Mouse (Mus musculus) heart, postnatal 36 days (tissue): ENCODE results near the gene 2510039O18Rik. TPM values are rescaled to one million over a fixed set of nuclear protein-coding genes. Genes with fewer than 3 reads are reported as not detected.

Experiments
- DNase-seq, 2 experiments: peaks; one replicate each; pipeline ENCODE4 v3.0.0; 2021 to 2022
- intact Hi-C: fragments of 180-260 bp; cut with DNase I; formaldehyde crosslinking; loops from one replicate; pipeline ENCODE4 v1.15.1; 2025
- total RNA-seq, 2 experiments: library from RNA; stranded (reverse); gene quantifications; 2 replicates each; pipeline ENCODE4 v1.2.3; 2021

The 2510039O18Rik gene
- 10 to 100 TPM; 37.2 to 41.2 TPM for total RNA-seq

GRCm38 (mm10) chr4:147940576-147941044 is at the start of gene 2510039O18Rik:
2510039O18Rik (plus strand) TSS chr4:147940895.
- intact Hi-C loops: loop anchor here (2.0 to 5.0 kb wide), 2 partner anchors 72 to 212 kb away; partner anchors contain the start of genes Fbxo6, Fv1 and Miip
- DNase-seq: peak; percentile 80 to 82

GRCm38 (mm10) chr4:147895815-147896330 is 44.8 kb upstream of the 2510039O18Rik start:
- DNase-seq: no peak
- intact Hi-C loops: no loop called here

- DNase-seq: no peak
- intact Hi-C loops: no loop called here
These were observed 44.3 kb upstream of the 2510039O18Rik start for GRCm38 (mm10) chr4:147896411-147896810.

- intact Hi-C loops: no loop called here
- peak in 1 of 2 experiments; percentile 49 for DNase-seq
These were observed 43.3 kb upstream of the 2510039O18Rik start for GRCm38 (mm10) chr4:147897348-147897747.

- DNase-seq: no peak
- intact Hi-C loops: no loop called here
These were observed 40.2 kb upstream of the 2510039O18Rik start for GRCm38 (mm10) chr4:147900452-147900851.

DNA sequence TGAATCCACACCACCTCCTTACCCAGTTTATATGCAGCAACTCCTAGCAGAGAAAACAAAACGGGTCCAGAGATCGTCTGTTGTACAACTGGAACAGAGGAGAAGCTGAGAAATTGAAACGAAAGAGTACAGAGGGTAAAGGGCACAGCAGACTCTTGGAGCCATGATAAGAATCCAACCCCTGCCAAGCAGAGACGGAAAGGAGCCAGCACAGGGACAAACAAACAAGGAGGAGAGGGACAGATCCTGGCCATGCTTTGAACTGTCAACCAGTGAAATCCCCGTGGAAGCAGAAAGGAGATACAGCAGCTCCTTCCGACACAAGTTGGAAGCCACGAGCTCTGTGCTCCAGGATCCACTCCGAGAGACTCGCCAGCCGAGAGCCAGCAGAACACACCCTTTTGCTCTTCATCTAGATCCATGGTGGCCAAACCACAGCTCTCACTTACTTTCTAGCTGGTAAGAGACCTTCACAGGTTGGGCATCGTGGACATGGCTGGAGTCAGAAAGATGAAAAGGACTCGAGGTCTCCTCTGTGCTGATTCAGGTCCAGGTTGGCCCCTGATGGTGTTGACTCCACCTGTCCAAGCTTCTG is 37.7 kb upstream of the 2510039O18Rik start:
- no peak for DNase-seq
- intact Hi-C loops: no loop called here

GRCm38 (mm10) chr4:147903601-147904000 is 37.1 kb upstream of the 2510039O18Rik start:
- DNase-seq: no peak
- intact Hi-C loops: no loop called here

DNA sequence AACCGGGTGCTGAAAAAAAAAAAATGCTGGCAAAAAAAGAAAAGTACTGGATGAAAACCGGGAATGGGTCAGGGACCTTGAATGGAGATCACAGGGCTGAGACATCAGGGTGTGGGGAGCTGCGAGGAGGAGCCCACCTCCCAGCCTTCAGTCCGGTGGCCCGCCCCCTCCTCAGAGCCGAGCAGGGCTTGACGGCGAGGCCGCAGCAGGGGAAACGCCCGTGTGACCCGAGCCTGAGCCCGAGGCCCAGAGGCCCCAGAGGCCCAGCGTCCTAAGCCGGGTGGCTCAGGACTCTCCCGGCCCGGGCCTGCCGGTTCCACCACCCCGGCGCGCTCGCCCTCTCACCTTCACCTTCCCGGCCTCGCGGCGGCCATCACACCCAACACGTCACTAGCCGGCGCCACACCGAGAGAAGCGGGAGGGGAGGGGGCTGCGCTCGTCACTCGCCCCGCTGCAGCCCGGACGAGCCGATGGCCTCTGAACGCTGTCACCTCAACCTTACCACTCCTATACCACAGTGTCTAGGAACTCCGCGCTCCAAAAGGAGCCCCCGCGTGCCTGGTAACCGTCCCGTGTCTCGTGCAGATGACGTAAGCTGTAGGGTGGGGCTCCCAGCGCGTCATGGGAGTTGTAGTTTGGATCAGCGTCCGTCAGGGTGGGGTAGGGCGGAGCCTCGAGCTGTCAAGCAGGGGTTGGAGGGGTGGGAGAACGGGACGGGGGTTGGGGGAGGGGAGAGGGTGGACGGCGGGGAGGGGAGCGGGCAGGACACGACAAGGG is 36.2 kb upstream of the 2510039O18Rik start, which contains the start of gene Mfn2:
Mfn2 (minus strand) TSS at position 392 of the 777 bp plus-strand sequence.
- DNase-seq: peak; percentile 89 to 96
- intact Hi-C loops: loop anchor here (2.0 kb wide), 2 partner anchors 32 kb away; partner anchors contain the start of gene Plod1

DNA sequence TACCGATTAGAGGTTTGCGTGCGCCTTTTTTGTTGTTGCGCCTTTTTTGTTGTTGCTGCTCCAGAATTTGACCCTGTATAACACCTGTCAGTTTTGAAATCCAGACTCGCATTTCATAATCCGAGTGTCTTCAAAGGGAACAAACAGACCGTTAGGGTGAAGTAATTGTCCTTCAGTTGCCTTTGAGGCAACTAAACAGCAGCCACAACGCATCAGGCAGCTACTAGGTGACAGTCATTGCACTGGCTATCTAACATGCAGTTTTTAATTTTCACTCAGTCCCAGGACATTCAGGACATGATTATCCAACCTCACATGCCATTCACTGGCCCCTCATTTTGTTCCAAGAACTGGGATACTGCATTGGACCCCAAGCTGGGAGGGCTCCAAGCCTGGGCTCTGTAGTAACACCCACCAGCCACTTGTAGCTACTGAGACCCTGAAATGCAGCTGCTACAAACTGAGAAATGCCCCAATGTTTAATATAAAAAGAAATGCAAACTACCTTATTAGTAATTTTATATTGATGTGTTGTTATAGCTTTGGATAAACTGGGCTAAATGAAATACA is 35.5 kb upstream of the 2510039O18Rik start:
- intact Hi-C loops: loop anchor here (2.0 kb wide), 2 partner anchors 32 kb away; partner anchors contain the start of gene Plod1
- DNase-seq: no peak

DNA sequence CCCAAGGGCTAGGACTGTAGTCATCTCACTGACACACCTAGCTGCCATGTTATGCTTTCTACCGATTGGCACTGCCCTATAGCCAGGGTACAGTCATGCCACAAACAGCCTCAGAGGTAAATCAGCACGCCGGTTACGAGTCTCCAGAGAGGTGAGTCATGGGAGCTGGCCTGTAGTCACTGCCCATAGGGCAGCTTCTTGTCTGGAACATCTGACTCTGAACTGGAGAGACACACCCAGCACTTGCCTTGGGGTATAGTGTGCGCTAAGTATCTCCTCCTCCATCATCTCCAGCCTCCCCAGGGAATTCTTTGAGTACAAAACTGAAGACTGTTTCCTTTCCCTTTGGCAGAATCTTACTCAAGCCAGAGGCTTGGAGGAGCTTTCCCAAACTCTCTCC is 34.5 kb upstream of the 2510039O18Rik start:
- DNase-seq: no peak
- intact Hi-C loops: no loop called here

DNA sequence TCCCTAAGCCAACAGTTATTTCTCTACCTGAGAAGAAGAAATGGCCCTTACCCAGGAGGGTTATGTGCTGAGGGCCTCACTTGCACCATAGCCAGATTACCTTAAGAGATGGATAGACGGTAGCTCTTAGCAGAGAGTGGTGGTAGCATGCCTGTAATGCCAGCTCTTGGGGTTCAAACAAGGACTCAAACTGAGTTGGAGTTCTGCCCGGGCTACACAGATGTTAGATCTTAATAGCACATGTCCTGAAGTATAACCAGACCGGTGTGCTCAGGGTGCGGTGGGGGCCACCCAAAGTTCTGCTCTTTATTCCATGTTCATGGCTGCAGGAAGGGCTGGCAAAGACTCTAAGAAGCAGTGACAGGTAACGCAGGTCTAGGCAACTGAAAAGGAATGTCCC is 31.2 kb upstream of the 2510039O18Rik start:
- DNase-seq: no peak
- intact Hi-C loops: no loop called here

GRCm38 (mm10) chr4:147918459-147919121 is 22.1 kb upstream of the 2510039O18Rik start:
- peak in 1 of 2 experiments; percentile 59 for DNase-seq
- intact Hi-C loops: loop anchor here (1.0 to 2.0 kb wide), 2 partner anchors 35 to 90 kb away; no protein-coding TSS in a partner anchor

DNA sequence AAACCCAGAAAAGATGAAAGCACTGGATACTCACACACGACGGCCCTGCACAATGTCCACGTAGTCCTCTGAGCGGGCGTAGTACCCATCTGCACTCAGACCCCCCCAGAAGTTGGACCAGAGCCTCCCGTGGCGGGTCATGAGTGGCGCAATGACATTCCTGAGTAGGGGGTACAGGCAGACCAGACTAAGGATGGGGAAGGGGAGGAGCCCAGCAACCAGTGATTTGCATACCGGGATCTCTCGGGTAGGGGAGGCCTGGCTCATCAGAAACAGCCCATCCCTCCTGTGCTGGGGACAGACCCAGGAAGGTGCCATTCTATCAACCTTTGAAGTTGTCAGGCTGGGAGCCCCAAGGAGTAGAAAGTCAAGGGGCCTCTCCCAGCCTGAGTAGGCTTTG is 19.7 kb upstream of the 2510039O18Rik start:
- DNase-seq: no peak
- intact Hi-C loops: no loop called here

DNA sequence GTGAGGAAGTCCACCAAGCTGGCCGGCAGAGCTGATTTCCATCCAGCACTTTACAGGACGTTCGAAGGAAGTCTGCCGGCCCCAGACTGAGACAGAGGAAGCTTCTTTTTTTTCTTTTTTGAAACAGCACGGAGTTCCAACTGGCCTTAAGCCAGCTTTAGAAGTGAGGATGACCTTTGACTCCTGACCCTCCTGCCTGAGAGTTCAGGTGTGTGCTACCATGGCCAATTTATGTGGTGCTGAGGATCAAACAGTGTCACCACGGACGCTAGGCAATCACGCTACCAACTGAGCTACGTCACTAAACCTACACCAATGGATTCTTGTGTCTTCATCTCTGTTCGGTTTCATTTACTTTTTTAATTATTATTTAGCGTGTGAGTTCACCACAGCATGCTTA is 18.4 kb upstream of the 2510039O18Rik start:
- intact Hi-C loops: no loop called here

DNA sequence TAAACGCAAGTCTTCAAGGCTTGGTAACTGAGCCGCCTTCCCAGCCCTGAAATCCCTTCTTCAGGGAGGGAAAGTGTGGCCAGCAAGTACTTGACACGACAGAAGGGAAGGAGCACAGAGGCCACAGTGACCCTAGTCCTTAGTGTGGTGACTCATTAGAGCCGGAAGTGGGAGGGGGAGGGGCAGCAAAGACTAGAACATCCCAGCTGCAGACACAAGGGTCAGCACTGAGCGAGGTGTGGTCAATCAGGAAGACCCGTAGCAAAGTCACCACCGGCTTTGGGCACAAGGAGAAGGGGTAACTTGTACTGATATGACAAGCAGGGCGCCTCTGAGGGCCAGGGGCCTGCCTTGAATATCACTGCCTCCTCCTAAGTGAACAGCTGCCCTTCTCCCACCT is 13.0 kb upstream of the 2510039O18Rik start:
- intact Hi-C loops: no loop called here
- peak; percentile 59 to 61 for DNase-seq

More for the DNA sequence above, 18.4 kb upstream of the 2510039O18Rik start:
- no peak for DNase-seq

- intact Hi-C loops: no loop called here
- no peak for DNase-seq
These were observed 12.6 kb upstream of the 2510039O18Rik start for GRCm38 (mm10) chr4:147928136-147928535.

- intact Hi-C loops: no loop called here
- DNase-seq: no peak
These were observed 12.2 kb upstream of the 2510039O18Rik start for GRCm38 (mm10) chr4:147928540-147928939.

GRCm38 (mm10) chr4:147930946-147931345 is 9.7 kb upstream of the 2510039O18Rik start:
- no peak for DNase-seq
- intact Hi-C loops: no loop called here

DNA sequence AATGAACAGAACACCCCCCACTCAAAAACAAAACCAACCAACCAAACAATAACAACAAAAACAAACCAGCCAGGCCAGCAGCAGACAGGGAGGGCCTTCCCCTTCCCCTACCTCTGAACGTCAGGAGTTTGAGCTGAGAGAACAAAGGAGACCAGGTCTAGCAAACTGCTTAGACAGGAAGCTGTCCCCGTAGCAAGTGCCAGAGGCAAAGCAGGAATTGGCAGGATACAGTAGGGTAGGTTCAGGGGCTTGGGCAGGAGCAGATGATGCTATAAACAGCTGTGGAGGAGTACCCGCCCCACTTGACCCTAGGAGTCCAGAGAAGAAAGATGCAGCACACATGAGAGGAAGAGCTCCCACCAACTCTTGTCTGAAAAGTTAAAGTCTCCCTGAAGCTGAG is 6.6 kb upstream of the 2510039O18Rik start:
- intact Hi-C loops: no loop called here
- DNase-seq: peak in 1 of 2 experiments; percentile 26

DNA sequence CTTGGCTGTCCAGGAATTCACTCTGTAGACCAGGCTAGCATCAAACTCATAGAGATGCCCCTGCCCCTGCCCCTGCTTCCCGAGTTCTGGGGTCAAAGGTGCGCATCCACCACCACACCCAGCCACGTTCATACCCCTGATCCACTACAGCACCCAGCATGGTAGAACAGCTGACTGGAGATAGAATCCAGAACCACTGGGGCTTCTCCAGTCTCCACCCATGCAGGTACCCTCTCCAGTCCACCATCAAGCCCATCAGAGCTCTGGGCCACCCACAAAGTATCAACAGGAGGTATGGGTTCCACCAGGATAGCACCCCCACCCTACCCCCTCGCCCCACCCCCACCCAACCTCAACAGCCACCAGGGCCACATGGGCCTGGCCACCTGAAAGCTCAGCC is 6.1 kb upstream of the 2510039O18Rik start:
- intact Hi-C loops: no loop called here

More for the DNA sequence above, 6.1 kb upstream of the 2510039O18Rik start:
- no peak for DNase-seq
